Mouse (Mus musculus) cerebellum, adult 11 months (tissue): ENCODE results near the gene Prkg1.
"Not testable (repeated sequence)": the region's sequence is repeated elsewhere in the genome, so short reads cannot be mapped to it uniquely, and the experiment has no call there.

Source experiments
- DNase-seq: peaks from one replicate; pipeline ENCODE4 v3.0.0; 2022

The Prkg1 gene

DNA sequence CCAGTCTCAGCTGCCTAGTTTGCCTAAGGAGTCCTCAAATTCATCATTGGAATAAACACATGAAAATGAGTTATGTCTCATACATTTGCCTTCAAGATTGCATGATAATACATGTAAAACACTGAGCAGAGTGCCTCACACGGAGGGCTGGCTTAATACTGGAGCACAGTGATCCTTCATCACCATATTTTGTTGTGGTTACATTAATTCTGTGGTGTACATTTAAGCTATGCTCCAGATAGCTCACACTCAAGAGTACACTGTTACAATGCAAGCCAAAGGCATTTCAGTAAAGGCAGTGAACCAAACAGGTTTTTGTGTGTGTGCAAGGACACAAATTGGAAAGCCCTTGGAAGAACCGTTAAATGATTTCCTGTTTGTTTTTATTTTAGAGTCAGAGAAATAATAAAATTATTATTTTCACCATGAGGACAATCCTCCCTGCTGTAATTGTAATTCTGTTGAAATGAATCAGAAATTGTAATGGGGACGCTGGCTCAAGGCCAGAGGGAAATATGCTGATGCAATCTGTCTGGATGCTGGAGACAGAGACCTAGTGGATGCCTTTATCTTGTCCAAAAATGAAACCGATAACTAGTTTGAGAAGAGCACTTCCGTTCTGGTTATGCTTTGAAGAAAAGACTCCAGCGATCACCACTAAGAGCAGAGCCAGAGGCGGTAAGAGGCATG, 484.9 kb downstream of the Prkg1 start:
- no peak for DNase-seq

DNA sequence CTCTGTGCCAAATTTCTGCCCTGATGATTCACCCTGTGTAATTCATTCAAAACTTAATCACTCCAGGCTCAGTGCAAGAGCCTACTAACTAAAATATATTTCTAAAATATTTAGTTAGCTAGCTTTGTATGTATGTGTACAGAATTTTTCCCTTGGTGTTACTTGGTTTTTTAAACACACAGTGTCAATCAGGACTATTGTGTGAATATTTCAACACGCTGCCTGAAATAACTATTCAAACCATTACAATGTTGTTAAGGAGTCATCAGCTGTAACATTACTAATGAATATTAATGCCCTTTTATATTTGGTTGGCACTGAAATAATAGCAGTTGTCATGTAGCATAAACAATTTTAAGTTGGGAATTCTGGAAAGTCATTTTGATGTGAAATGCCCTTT, 502.4 kb downstream of the Prkg1 start:
- no peak for DNase-seq

DNA sequence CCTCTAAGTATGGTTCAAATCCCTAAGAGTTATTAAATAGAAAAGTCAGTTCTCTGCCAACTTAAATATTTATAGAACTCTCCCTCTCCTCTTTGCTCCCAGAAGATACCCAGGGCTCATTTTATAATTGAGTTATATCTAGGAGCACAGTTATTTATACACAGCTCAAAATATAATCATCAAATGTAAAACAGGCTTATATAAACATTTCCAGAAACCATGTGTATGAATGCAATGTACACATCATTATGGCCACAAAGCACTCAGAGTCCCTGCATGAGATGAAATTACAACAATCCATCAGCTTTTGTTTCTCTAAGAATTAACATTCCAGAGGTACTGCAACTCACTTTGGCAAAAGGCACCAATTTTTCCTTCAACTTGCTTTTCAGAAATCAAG, 504.3 kb downstream of the Prkg1 start:
- no peak for DNase-seq

DNA sequence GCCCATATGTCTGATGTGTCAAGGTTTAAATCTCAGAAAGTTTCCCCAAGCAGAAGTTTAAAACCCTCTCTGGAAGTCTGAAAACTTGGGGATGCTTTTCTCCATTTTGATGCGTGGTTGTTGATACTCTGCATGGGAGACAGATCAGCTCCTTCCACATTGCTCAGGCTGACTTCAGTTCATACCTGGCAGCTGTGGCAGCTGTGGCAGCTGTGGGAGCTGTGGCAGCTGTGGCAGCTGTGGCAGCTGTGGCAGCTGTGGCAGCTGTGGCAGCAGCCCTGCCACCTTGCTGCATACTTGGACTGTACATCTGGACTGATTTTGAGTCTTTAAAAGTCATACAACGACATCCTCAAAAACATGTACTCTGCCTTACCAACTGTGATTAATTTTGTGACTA, 509.1 kb downstream of the Prkg1 start:
- no peak for DNase-seq

DNA sequence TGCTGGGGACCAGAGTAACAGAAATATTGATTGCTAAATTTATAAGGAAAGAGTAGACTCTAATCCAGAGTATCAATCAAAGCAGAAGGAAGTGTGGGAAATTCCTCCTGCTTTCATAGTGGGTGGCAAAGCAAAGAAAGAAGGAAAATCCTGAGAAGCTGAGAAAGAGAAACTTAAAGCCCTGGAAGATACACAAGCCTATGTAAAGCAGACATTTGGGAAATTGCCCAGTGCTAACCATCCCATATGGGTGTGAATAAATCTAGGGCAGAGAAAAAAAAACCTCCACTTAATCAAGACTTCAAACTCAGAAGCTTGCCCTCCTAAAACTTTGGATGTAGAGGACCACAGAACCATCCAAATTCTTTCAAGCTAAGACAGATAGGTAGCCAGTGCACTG, 532.4 kb downstream of the Prkg1 start:
- DNase-seq: no peak

DNA sequence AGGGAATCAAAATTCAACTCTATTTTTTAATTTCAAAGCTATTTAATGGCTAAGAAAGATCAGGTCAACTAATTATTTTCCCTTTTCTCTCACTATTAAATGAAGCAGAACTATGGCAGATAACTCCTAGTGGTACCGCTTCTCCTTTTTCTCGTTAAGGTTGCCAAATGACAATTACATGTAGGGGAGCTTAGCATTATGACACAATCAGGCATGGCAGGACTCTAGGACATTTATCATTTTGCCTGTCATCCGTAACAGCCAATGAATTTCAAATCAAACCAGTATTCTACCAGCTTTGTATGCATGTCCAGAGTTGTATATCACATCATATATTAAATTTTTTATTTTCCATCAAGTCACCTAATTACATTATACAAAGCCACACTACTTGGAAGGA, 536.4 kb downstream of the Prkg1 start:
- no peak for DNase-seq

- DNase-seq: no peak
Observed at GRCm38 (mm10) chr19:31223457-31223856, 541.4 kb downstream of the Prkg1 start.

DNA sequence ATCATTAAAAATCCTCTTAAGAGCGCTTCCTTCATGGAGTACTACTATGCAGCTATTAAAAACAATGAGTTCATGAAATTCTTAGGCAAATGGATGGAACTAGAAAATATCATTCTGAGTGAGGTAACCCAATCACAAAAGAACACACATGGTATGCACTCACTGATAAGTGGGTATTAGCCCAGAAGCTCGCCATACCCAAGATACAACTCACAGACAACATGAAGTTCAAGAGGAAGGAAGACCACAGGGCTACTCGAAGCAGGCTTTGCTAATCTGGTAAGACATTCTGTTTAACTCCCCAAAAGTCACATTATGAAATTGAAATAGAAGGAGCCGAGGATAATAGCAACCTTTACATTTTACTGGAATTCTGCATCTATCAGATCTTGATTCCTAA, 545.6 kb downstream of the Prkg1 start:
- not testable (repeated sequence) for DNase-seq

- DNase-seq: no peak
Observed at GRCm38 (mm10) chr19:31210850-31211249, 554.0 kb downstream of the Prkg1 start.

GRCm38 (mm10) chr19:31210449-31210848, 554.4 kb downstream of the Prkg1 start:
- no peak for DNase-seq

- no peak for DNase-seq
Observed at GRCm38 (mm10) chr19:31199583-31199982, 565.2 kb downstream of the Prkg1 start.

DNA sequence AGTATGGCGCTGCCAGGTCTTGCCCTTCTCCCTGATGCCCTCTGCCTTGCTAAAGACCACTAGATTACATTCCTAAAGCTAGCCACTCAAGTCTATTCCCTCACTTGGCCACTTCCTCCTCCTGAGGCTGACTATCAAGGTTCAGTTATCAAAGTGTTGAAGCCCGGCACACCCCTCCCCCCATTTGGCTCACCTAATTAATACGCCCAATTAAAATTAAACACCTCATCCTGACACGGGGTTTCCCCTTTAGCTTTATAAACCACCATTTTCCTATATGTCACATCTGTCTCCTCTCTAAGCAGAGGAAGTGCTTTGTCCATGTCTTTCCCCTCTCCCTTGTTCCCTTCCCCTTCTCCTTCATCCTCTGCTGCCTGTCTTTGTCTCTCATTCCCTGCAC, 566.4 kb downstream of the Prkg1 start:
- DNase-seq: no peak

DNA sequence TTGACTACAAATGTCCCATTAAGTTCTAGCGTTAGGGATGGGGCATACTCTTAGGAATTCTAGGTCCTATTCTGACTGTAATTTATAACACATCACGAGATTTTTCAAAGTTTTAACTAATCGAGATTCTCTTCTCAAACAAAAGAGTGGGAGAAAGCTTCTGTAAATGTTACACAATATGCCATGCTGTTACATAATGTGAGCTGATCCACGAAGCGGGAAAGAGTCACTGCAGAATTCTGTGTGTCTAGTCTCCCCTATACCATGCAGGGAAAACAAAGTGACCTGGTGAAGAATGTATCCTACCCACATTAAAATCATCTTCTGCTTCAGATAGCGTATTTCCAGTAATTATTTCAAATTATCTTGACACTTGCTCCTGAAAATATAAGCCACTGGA, 567.8 kb downstream of the Prkg1 start:
- no peak for DNase-seq

GRCm38 (mm10) chr19:31188559-31189218, 576.1 kb downstream of the Prkg1 start:
- no peak for DNase-seq

- DNase-seq: no peak
Observed at GRCm38 (mm10) chr19:31180757-31181156, 584.1 kb downstream of the Prkg1 start.

- no peak for DNase-seq
Observed at GRCm38 (mm10) chr19:31177279-31177922, 587.4 kb downstream of the Prkg1 start.

DNA sequence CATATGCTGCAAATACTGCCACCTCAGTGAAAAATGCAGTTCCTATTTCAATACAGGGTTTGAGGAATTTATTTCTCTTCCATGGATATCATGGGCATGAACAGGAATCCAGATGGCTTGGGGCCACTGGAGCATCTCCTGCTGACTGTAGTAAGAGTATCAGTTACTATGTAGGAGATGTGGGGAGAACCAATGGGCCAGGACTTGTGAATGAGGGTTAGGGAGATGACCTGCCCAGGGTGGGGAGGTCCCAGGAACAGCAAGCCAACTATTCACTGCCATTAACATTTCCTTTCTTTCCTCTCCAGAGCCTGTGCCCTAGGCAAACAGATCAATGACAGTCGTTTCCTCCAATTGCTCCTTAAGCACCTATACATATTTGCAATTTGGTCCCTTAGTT, 593.8 kb downstream of the Prkg1 start:
- no peak for DNase-seq

DNA sequence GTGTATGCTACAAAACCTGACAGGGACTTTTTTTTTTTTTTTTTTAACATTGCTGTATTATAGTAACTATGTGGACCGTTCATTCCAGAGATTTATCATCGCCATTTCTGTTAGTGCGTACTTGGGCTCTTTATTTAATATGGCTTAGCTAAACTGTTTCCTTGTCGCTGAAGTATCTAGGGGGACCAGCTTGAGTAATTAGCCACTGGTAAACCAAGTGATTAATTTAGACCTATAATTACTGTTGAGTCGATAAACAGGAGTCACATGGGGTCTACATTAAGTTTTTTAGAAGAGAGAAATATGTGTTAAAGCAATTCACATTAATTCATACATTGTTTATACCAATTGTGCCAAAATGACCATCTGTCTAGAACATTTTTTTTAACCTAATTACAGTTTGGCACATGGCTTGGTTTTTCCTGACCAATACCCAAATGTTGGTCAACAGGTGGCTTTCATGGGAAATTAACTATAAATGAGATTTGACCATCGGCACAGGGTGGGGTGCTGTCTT, 605.8 kb downstream of the Prkg1 start:
- no peak for DNase-seq

DNA sequence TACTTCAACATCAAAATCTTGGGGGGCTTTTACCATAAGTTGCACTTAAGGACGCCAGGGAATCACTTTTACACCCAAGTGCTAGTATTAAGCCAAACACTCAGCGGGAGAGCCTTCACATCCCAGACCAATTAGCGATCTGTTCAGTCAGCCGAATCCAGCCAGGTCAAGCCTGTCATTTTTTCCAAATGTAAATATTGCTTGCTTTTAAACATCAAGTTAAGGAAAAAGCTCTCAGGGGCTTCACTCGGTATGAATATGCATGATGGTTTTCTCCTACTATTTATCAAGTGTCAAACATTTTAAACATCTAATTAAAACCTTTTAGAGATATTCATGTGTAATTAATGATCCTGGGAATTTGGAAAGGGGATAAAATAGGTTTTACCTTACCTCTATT, 611.4 kb downstream of the Prkg1 start:
- no peak for DNase-seq

DNA sequence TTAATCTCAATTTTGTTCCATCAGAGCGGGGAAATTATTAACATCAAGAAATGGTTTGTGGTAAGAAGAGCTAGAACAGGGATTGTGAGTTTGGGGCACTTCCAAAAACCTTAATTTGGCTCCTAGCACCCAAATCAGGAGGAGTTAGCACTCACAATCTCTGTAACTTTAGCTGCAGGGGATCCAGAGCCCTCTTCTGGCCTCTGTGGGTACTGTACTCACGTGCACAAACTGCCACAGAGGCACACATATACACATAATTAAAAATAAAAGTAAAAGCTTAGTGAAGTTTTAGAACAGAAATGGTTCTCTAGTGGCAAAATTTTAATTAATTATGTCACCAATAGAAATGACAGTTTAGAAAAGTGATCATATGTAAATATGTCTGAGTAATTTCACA, 614.9 kb downstream of the Prkg1 start:
- no peak for DNase-seq

- DNase-seq: no peak
Observed at GRCm38 (mm10) chr19:31147457-31147856, 617.4 kb downstream of the Prkg1 start.

- no peak for DNase-seq
Observed at GRCm38 (mm10) chr19:31146156-31146555, 618.7 kb downstream of the Prkg1 start.

DNA sequence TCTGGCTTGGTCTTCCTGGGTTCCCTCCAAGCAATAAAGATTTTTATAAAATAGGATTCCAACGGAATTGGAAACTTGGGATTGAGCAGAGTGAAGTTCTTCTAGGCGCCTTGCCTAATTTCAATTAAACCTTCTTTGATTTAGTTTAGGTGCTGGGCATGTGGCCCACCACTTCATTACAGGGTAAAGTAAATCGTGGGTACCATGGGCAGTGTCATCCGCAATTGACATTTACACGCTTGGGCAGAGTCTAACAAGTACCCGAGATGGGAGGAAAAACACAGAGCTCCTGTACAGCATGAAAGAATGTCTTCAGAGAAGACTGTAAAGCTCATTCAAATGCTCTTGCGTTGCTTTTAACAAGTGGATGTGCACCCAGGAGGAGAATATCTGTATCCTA, 622.9 kb downstream of the Prkg1 start:
- no peak for DNase-seq

- no peak for DNase-seq
Observed at GRCm38 (mm10) chr19:31136316-31136715, 628.5 kb downstream of the Prkg1 start.
